Comparison of ENCODE assay signal across 21 mouse cellular contexts in genomic region chr16:72553713-72554112, GRCm38 (mm10).
DNase-seq lines count a peak whose midpoint lies in the region; ATAC-seq and TF ChIP-seq lines count a peak whose summit lies in the region.
"Had no signal": no experiment of that assay in that cellular context is flagged by ENCODE, and none has a peak within 500 bp of the region (broad histone marks: within the 10 kb centered on the region; RNA-seq: fewer than 3 reads in every experiment).

No protein-coding gene starts in this region.

- no peak overlapping the region for H3K27ac ChIP-seq in hindbrain, embryonic 11.5 days (ENCODE audit: low read depth, low read length)
- H3K27ac ChIP-seq in hindbrain, embryonic 16.5 days (ENCODE audit: low read depth, low read length), result no peak overlapping the region
- no peak overlapping the region for H3K27ac ChIP-seq in liver, postnatal 0 days (ENCODE audit: low read depth)
- H3K27ac ChIP-seq: embryonic facial prominence, embryonic 13.5 days; gastrocnemius, adult 2 months; hindbrain, embryonic 10.5 days; hindbrain, embryonic 15.5 days had no signal

- 26% methylated on average over 5 of the region's 5 CpGs for WGBS in hindbrain, embryonic 11.5 days
- 12% methylated on average over 5 of the region's 5 CpGs for WGBS in hindbrain, embryonic 16.5 days
- WGBS in liver, postnatal 0 days (ENCODE audit: insufficient replicate concordance), result 67% methylated on average over 5 of the region's 5 CpGs

- no peak overlapping the region for H3K4me3 ChIP-seq in hindbrain, embryonic 11.5 days (ENCODE audit: low read depth, low read length)
- no peak overlapping the region for H3K4me3 ChIP-seq in hindbrain, embryonic 16.5 days (ENCODE audit: low read length)
- no peak overlapping the region for H3K4me3 ChIP-seq in liver, postnatal 0 days (ENCODE audit: low read depth, low read length)
- H3K4me3 ChIP-seq: embryonic facial prominence, embryonic 13.5 days; gastrocnemius, adult 2 months; heart, embryonic 12.5 days; hindbrain, embryonic 10.5 days; hindbrain, embryonic 15.5 days had no signal

- H3K4me2 ChIP-seq in hindbrain, embryonic 11.5 days (replicated peaks; ENCODE audit: low read depth, low read length), result no peak overlapping the region
- no peak overlapping the region for H3K4me2 ChIP-seq in hindbrain, embryonic 16.5 days (ENCODE audit: low read length)
- no peak overlapping the region for H3K4me2 ChIP-seq in liver, postnatal 0 days (ENCODE audit: low read depth, low read length)
- H3K4me2 ChIP-seq: embryonic facial prominence, embryonic 13.5 days; heart, embryonic 12.5 days; hindbrain, embryonic 15.5 days had no signal

- no peaks in the 10 kb centered on the region for H3K9me3 ChIP-seq in hindbrain, embryonic 11.5 days (ENCODE audit: control insufficient read depth, low read length)
- no peaks in the 10 kb centered on the region for H3K9me3 ChIP-seq in hindbrain, embryonic 16.5 days (ENCODE audit: control insufficient read depth, low read length)
- no peaks in the 10 kb centered on the region for H3K9me3 ChIP-seq in liver, postnatal 0 days (ENCODE audit: low read length)
- H3K9me3 ChIP-seq: embryonic facial prominence, embryonic 13.5 days; heart, embryonic 12.5 days; hindbrain, embryonic 10.5 days; hindbrain, embryonic 15.5 days had no signal

- H3K27me3 ChIP-seq in hindbrain, embryonic 11.5 days (ENCODE audit: control insufficient read depth, insufficient read depth, low read length), result no peaks in the 10 kb centered on the region
- no peaks in the 10 kb centered on the region for H3K27me3 ChIP-seq in hindbrain, embryonic 16.5 days (replicated peaks; ENCODE audit: control insufficient read depth, insufficient read depth, low read length)
- no peaks in the 10 kb centered on the region for H3K27me3 ChIP-seq in liver, postnatal 0 days (ENCODE audit: insufficient read depth, low read length)
- H3K27me3 ChIP-seq: embryonic facial prominence, embryonic 13.5 days; heart, embryonic 12.5 days; hindbrain, embryonic 15.5 days had no signal

- no peaks in the 10 kb centered on the region for H3K36me3 ChIP-seq in hindbrain, embryonic 11.5 days (ENCODE audit: control insufficient read depth, insufficient read depth, low read length)
- no peaks in the 10 kb centered on the region for H3K36me3 ChIP-seq in hindbrain, embryonic 16.5 days (ENCODE audit: control insufficient read depth, insufficient read depth, low read length)
- H3K36me3 ChIP-seq in liver, postnatal 0 days (replicated peaks; ENCODE audit: insufficient read depth, low read length), result no peaks in the 10 kb centered on the region
- H3K36me3 ChIP-seq: embryonic facial prominence, embryonic 13.5 days; heart, embryonic 12.5 days; hindbrain, embryonic 10.5 days; hindbrain, embryonic 15.5 days had no signal

- no peak overlapping the region for H3K9ac ChIP-seq in hindbrain, embryonic 11.5 days (ENCODE audit: low read depth, low read length)
- no peak overlapping the region for H3K9ac ChIP-seq in hindbrain, embryonic 16.5 days (ENCODE audit: low read depth, low read length)
- H3K9ac ChIP-seq in liver, postnatal 0 days (replicated peaks), result no peak overlapping the region
- H3K9ac ChIP-seq: embryonic facial prominence, embryonic 13.5 days; forebrain, postnatal 0 days; heart, embryonic 12.5 days; hindbrain, embryonic 15.5 days had no signal

- ATAC-seq in hindbrain, embryonic 11.5 days (ENCODE audit: low FRiP score), result no peak
- ATAC-seq in hindbrain, embryonic 16.5 days, result no peak
- ATAC-seq in liver, postnatal 0 days, result no peak
- ATAC-seq: inflammation-experienced regulatory T-cells, adult 6 months; intestine, postnatal 0 days had no signal

- peak; percentile 15 for DNase-seq in hindbrain, embryonic 11.5 days (ENCODE audit: low spot score)
- DNase-seq in brain, embryonic 14.5 days (ENCODE audit: low read depth), result peak; percentile 68
- peak; percentile 46 for DNase-seq in embryo, embryonic 10 days (ENCODE audit: low spot score)
- peak; percentile 46 for DNase-seq in mesoderm, embryonic 11.5 days (ENCODE audit: low read depth, low spot score)
- no peak for DNase-seq in layer of hippocampus, adult 9-10 months (ENCODE audit: low spot score)
- DNase-seq in liver, postnatal 0 days, result no peak
- DNase-seq: adrenal gland, adult 8-10 months; adrenal gland, postnatal 36 days; cerebellum, adult 11 months; cerebellum, adult 8-10 months; cerebellum, postnatal 25 days; forebrain, postnatal 0 days; gastrocnemius, adult 2 months; gastrocnemius, postnatal 25 days had no signal

- no peak for TF ChIP-seq CTCF in brain, embryonic 14.5 days (IDR thresholded peaks at IDR 0.05; ENCODE audit: borderline replicate concordance, extremely low read depth, insufficient read depth, insufficient read length)
- TF ChIP-seq CTCF in liver, postnatal 0 days (IDR thresholded peaks at IDR 0.05; ENCODE audit: low read depth), result no peak

- no peak for TF ChIP-seq EP300 in liver, postnatal 0 days (IDR thresholded peaks at IDR 0.05; ENCODE audit: low read depth)

- 0 out of 2 replicates have a peak, but pooled peaks cover 2% of the 10 kb centered on the region for H3K4me1 ChIP-seq in hindbrain, embryonic 11.5 days (replicated peaks; ENCODE audit: control insufficient read depth, insufficient read depth, low read length)
- H3K4me1 ChIP-seq in hindbrain, embryonic 16.5 days (ENCODE audit: control insufficient read depth, insufficient read depth, low read depth, low read length), result no peaks in the 10 kb centered on the region
- no peaks in the 10 kb centered on the region for H3K4me1 ChIP-seq in liver, postnatal 0 days (ENCODE audit: insufficient read depth)
- H3K4me1 ChIP-seq: embryonic facial prominence, embryonic 13.5 days; heart, embryonic 12.5 days; hindbrain, embryonic 15.5 days had no signal

- no peak for TF ChIP-seq POLR2A in brain, embryonic 14.5 days (IDR thresholded peaks at IDR 0.05; ENCODE audit: borderline replicate concordance, extremely low read depth, insufficient read depth, insufficient read length, poor library complexity, severe bottlenecking)

Comparison
In these comparisons a context has a peak if more than half of its experiments do, and no peak if none do; other contexts are left out.
1. DNase-seq: peak in hindbrain, embryonic 11.5 days (single experiment), brain, embryonic 14.5 days (single experiment), embryo, embryonic 10 days (single experiment) and mesoderm, embryonic 11.5 days (single experiment); none in layer of hippocampus, adult 9-10 months (single experiment) and liver, postnatal 0 days (single experiment).